Mouse (Mus musculus): Measurements from ENCODE around the gene Ncl. TPM values are rescaled to one million over a fixed set of nuclear protein-coding genes. Genes with fewer than 3 reads are reported as not detected.

Gene Ncl
- polyA plus RNA-seq, 1 experiment from 2014 or later: 342 TPM

- Histone ChIP-seq H3K27me3 (ENCODE audit: control insufficient read depth, insufficient read depth, low read length) (no peaks in the 10 kb centered on the region; the same call in 1 of the 2 replicates), H3K9ac (ENCODE audit: low read depth, low read length) (no peak overlapping the region), H3K27ac (ENCODE audit: low read depth, low read length) (no peak overlapping the region), H3K4me1 (replicated peaks; ENCODE audit: control insufficient read depth, insufficient read depth, low read length) (peaks cover 6% of the 10 kb centered on the region), H3K4me3 (ENCODE audit: low read depth, low read length) (no peak overlapping the region), H3K9me3 (ENCODE audit: control insufficient read depth, low read length) (no peaks in the 10 kb centered on the region), H3K4me2 (replicated peaks; ENCODE audit: low read depth, low read length) (no peak overlapping the region), H3K36me3 (ENCODE audit: control insufficient read depth, insufficient read depth, low read length) (no peaks in the 10 kb centered on the region)
- ATAC-seq (ENCODE audit: low FRiP score): no peak
- DNase-seq (ENCODE audit: low spot score): peak; percentile 42
- 31% methylated on average over 15 of the region's 15 CpGs for WGBS
Observed at GRCm38 (mm10) chr1:86313772-86314125, 45.5 kb downstream of the Ncl start.

DNA sequence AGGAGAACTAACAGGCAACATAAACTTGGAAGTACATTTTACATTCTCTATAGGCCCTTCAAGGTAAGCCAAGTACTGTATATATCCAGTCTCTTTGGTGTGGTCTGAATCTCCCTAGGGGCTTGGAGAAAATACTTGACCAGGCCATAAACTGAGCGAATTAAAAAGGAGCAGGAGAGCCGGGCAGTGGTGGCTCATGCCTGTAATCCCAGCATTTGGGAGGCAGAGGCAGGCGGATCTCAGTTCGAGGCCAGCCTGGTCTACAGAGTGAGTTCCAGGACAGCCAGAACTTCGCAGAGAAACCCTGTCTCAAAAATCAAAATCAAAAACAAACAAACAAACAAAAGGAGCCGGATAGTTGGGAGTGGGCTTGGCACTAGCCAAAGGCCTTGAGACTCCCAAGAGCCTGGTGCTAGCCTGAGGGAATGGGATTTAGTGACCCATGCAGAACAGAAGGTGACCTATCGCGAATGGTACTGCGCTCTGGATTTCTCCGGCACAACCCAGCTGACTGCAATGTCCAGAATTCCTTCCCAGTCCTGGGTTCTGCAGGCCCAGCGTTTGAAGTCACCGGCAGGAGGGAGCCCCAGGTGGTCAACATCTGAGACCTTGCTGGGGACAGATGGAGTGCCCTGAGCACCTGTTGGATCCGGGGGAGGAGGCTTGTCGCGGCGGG is 46.0 kb downstream of the Ncl start:
- DNase-seq (ENCODE audit: low spot score): no peak
- no peak overlapping the region for H3K9ac ChIP-seq (ENCODE audit: low read depth, low read length)
- H3K4me2 ChIP-seq (replicated peaks; ENCODE audit: low read depth, low read length): no peak overlapping the region
- peaks cover 6% of the 10 kb centered on the region for H3K4me1 ChIP-seq (replicated peaks; ENCODE audit: control insufficient read depth, insufficient read depth, low read length)
- H3K27ac ChIP-seq (ENCODE audit: low read depth, low read length): no peak overlapping the region
- WGBS: 43% methylated on average over 16 of the region's 16 CpGs
- H3K27me3 ChIP-seq (ENCODE audit: control insufficient read depth, insufficient read depth, low read length): no peaks in the 10 kb centered on the region; the same call in 1 of the 2 replicates
- ATAC-seq (ENCODE audit: low FRiP score): no peak
- H3K36me3 ChIP-seq (ENCODE audit: control insufficient read depth, insufficient read depth, low read length): no peaks in the 10 kb centered on the region
- no peaks in the 10 kb centered on the region for H3K9me3 ChIP-seq (ENCODE audit: control insufficient read depth, low read length)
- H3K4me3 ChIP-seq (ENCODE audit: low read depth, low read length): no peak overlapping the region

- Histone ChIP-seq H3K4me1 (replicated peaks; ENCODE audit: control insufficient read depth, insufficient read depth, low read length) (peaks cover 6% of the 10 kb centered on the region), H3K4me2 (replicated peaks; ENCODE audit: low read depth, low read length) (no peak overlapping the region), H3K9ac (ENCODE audit: low read depth, low read length) (no peak overlapping the region), H3K27me3 (ENCODE audit: control insufficient read depth, insufficient read depth, low read length) (no peaks in the 10 kb centered on the region; the same call in 1 of the 2 replicates), H3K36me3 (ENCODE audit: control insufficient read depth, insufficient read depth, low read length) (no peaks in the 10 kb centered on the region), H3K4me3 (ENCODE audit: low read depth, low read length) (no peak overlapping the region), H3K27ac (ENCODE audit: low read depth, low read length) (no peak overlapping the region), H3K9me3 (ENCODE audit: control insufficient read depth, low read length) (no peaks in the 10 kb centered on the region)
- DNase-seq (ENCODE audit: low spot score) (no peak), ATAC-seq (ENCODE audit: low FRiP score) (no peak)
- 75% methylated on average over 3 of the region's 3 CpGs for WGBS
Observed at GRCm38 (mm10) chr1:86312269-86312668, 46.9 kb downstream of the Ncl start.

DNA sequence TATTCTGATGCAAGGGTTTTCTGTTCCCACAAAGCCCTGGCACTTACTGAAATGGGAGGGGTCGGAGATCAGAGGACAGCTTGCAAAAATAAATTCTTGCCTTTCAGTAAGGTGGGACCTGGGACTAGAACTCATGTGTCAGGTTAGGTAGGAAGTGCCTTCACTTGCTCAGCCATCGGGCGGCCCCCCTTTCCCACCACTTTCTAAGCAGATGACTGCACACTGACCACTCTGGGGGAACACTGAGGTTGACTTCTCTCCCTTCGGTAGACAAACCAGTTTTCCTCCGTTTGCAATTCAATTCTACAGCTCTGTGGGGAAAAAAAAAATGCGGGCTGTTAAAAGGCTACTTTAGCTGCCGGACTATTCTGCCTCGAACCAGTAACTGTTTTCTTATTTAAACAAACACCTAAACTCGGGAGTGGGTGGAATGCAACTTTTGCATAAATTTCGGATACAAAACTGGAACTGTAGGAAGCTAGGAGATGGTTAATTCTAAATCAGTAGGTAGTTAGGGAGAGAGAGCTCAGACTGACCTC is 47.7 kb downstream of the Ncl start:
- Histone ChIP-seq H3K27me3 (ENCODE audit: control insufficient read depth, insufficient read depth, low read length) (no peaks in the 10 kb centered on the region; the same call in 1 of the 2 replicates), H3K27ac (ENCODE audit: low read depth, low read length) (no peak overlapping the region), H3K4me2 (replicated peaks; ENCODE audit: low read depth, low read length) (no peak overlapping the region), H3K4me1 (replicated peaks; ENCODE audit: control insufficient read depth, insufficient read depth, low read length) (peaks cover 6% of the 10 kb centered on the region), H3K9ac (ENCODE audit: low read depth, low read length) (no peak overlapping the region), H3K36me3 (ENCODE audit: control insufficient read depth, insufficient read depth, low read length) (no peaks in the 10 kb centered on the region), H3K4me3 (ENCODE audit: low read depth, low read length) (no peak overlapping the region), H3K9me3 (ENCODE audit: control insufficient read depth, low read length) (no peaks in the 10 kb centered on the region)
- WGBS: 24% methylated on average over 10 of the region's 10 CpGs
- DNase-seq (ENCODE audit: low spot score): peak; percentile 21
- ATAC-seq (ENCODE audit: low FRiP score): no peak

GRCm38 (mm10) chr1:86310536-86311310 is 48.5 kb downstream of the Ncl start:
- DNase-seq (ENCODE audit: low spot score) (peak; percentile 39), ATAC-seq (ENCODE audit: low FRiP score) (0 out of 2 replicates have a peak, but pooled peaks have one; percentile 35)
- Histone ChIP-seq H3K36me3 (ENCODE audit: control insufficient read depth, insufficient read depth, low read length) (no peaks in the 10 kb centered on the region), H3K4me1 (replicated peaks; ENCODE audit: control insufficient read depth, insufficient read depth, low read length) (peaks cover 6% of the 10 kb centered on the region), H3K27ac (ENCODE audit: low read depth, low read length) (no peak overlapping the region), H3K4me3 (ENCODE audit: low read depth, low read length) (no peak overlapping the region), H3K9me3 (ENCODE audit: control insufficient read depth, low read length) (no peaks in the 10 kb centered on the region), H3K9ac (ENCODE audit: low read depth, low read length) (no peak overlapping the region), H3K27me3 (ENCODE audit: control insufficient read depth, insufficient read depth, low read length) (peaks cover 2% of the 10 kb centered on the region), H3K4me2 (replicated peaks; ENCODE audit: low read depth, low read length) (no peak overlapping the region)
- 13% methylated on average over 15 of the region's 15 CpGs for WGBS

- no peak overlapping the region for H3K9ac ChIP-seq (ENCODE audit: low read depth, low read length)
- ATAC-seq (ENCODE audit: low FRiP score) (no peak), DNase-seq (ENCODE audit: low spot score) (no peak)
- WGBS: 88% methylated on average over 7 of the region's 7 CpGs
- H3K4me1 ChIP-seq (replicated peaks; ENCODE audit: control insufficient read depth, insufficient read depth, low read length): peaks cover 6% of the 10 kb centered on the region
- H3K36me3 ChIP-seq (ENCODE audit: control insufficient read depth, insufficient read depth, low read length): no peaks in the 10 kb centered on the region
- H3K9me3 ChIP-seq (ENCODE audit: control insufficient read depth, low read length): no peaks in the 10 kb centered on the region
- peaks cover 12% of the 10 kb centered on the region for H3K27me3 ChIP-seq (ENCODE audit: control insufficient read depth, insufficient read depth, low read length)
- H3K4me3 ChIP-seq (ENCODE audit: low read depth, low read length): no peak overlapping the region
- no peak overlapping the region for H3K4me2 ChIP-seq (replicated peaks; ENCODE audit: low read depth, low read length)
- H3K27ac ChIP-seq (ENCODE audit: low read depth, low read length): no peak overlapping the region
Observed at GRCm38 (mm10) chr1:86309270-86309833, 49.8 kb downstream of the Ncl start.

GRCm38 (mm10) chr1:86307871-86308641 is 51.1 kb downstream of the Ncl start:
- DNase-seq (ENCODE audit: low spot score) (no peak), ATAC-seq (ENCODE audit: low FRiP score) (no peak)
- Histone ChIP-seq H3K4me3 (ENCODE audit: low read depth, low read length) (no peak overlapping the region), H3K27me3 (ENCODE audit: control insufficient read depth, insufficient read depth, low read length) (peaks cover 25% of the 10 kb centered on the region), H3K27ac (ENCODE audit: low read depth, low read length) (no peak overlapping the region), H3K9ac (ENCODE audit: low read depth, low read length) (no peak overlapping the region), H3K9me3 (ENCODE audit: control insufficient read depth, low read length) (no peaks in the 10 kb centered on the region), H3K4me2 (replicated peaks; ENCODE audit: low read depth, low read length) (no peak overlapping the region), H3K4me1 (replicated peaks; ENCODE audit: control insufficient read depth, insufficient read depth, low read length) (peaks cover 6% of the 10 kb centered on the region), H3K36me3 (ENCODE audit: control insufficient read depth, insufficient read depth, low read length) (no peaks in the 10 kb centered on the region)
- WGBS: 30% methylated on average over 4 of the region's 4 CpGs

- Histone ChIP-seq H3K4me2 (replicated peaks; ENCODE audit: low read depth, low read length) (no peak overlapping the region), H3K9me3 (ENCODE audit: control insufficient read depth, low read length) (no peaks in the 10 kb centered on the region), H3K27me3 (ENCODE audit: control insufficient read depth, insufficient read depth, low read length) (peaks cover 29% of the 10 kb centered on the region), H3K27ac (ENCODE audit: low read depth, low read length) (no peak overlapping the region), H3K36me3 (ENCODE audit: control insufficient read depth, insufficient read depth, low read length) (no peaks in the 10 kb centered on the region), H3K4me3 (ENCODE audit: low read depth, low read length) (no peak overlapping the region), H3K9ac (ENCODE audit: low read depth, low read length) (no peak overlapping the region), H3K4me1 (replicated peaks; ENCODE audit: control insufficient read depth, insufficient read depth, low read length) (peaks cover 6% of the 10 kb centered on the region)
- DNase-seq (ENCODE audit: low spot score) (no peak), ATAC-seq (ENCODE audit: low FRiP score) (no peak)
- WGBS: 92% methylated on average over 7 of the region's 7 CpGs
Observed at GRCm38 (mm10) chr1:86307177-86307762, 51.9 kb downstream of the Ncl start.
